ENCODE assay signal across 8 mouse cellular contexts in genomic region chr2:130697153-130697810, GRCm38 (mm10). TPM values are rescaled to one million over a fixed set of nuclear protein-coding genes. Genes with fewer than 3 reads are reported as not detected.
DNase-seq lines count a peak whose midpoint lies in the region; ATAC-seq and TF ChIP-seq lines count a peak whose summit lies in the region.

Gene Slc4a11, minus strand, starts transcription at chr2:130697519.

- no peak for TF ChIP-seq POLR2A in limb, embryonic 14.5 days (IDR thresholded peaks at IDR 0.05; ENCODE audit: borderline replicate concordance, extremely low read depth, insufficient read depth, insufficient read length)

- H3K9ac ChIP-seq in hindbrain, embryonic 14.5 days, result peak within 1 kb of the TSS; percentile 52
- peak within 1 kb of the TSS; percentile 56 for H3K9ac ChIP-seq in limb, embryonic 14.5 days (ENCODE audit: low read depth, low read length, severe bottlenecking)
- peak within 1 kb of the TSS; percentile 36; the same call in 1 of the 2 replicates for H3K9ac ChIP-seq in midbrain, embryonic 14.5 days (replicated peaks; ENCODE audit: low read length)

- peak; percentile 61; the same call in 1 of the 2 replicates for ATAC-seq in hindbrain, embryonic 14.5 days (ENCODE audit: low FRiP score)
- ATAC-seq in limb, embryonic 14.5 days (ENCODE audit: low FRiP score, low read depth), result peak; percentile 77
- peak; percentile 59 for ATAC-seq in midbrain, embryonic 14.5 days (ENCODE audit: low FRiP score, low TSS enrichment)

- H3K4me3 ChIP-seq in hindbrain, embryonic 14.5 days (replicated peaks; ENCODE audit: low read length), result peak within 1 kb of the TSS; percentile 50
- peak within 1 kb of the TSS; percentile 61 for H3K4me3 ChIP-seq in limb, embryonic 14.5 days (replicated peaks; ENCODE audit: low read length)
- peak within 1 kb of the TSS; percentile 40 for H3K4me3 ChIP-seq in midbrain, embryonic 14.5 days (replicated peaks; ENCODE audit: low read depth, low read length)

- H3K36me3 ChIP-seq in hindbrain, embryonic 14.5 days (replicated peaks; ENCODE audit: control insufficient read depth, insufficient read depth), result no peaks in the 10 kb centered on the region
- H3K36me3 ChIP-seq in limb, embryonic 14.5 days (ENCODE audit: control insufficient read depth, insufficient read depth, low read length), result no peaks in the 10 kb centered on the region
- H3K36me3 ChIP-seq in midbrain, embryonic 14.5 days (ENCODE audit: control insufficient read depth, insufficient read depth, low read length), result no peaks in the 10 kb centered on the region

- WGBS in hindbrain, embryonic 14.5 days, result under 1% methylated on average over 65 of the region's 65 CpGs
- 0% methylated on average over 39 of the region's 65 CpGs for WGBS in limb, embryonic 14.5 days
- under 1% methylated on average over 65 of the region's 65 CpGs for WGBS in midbrain, embryonic 14.5 days

- H3K27ac ChIP-seq in hindbrain, embryonic 14.5 days, result no peak within 1 kb of the TSS
- no peak within 1 kb of the TSS for H3K27ac ChIP-seq in limb, embryonic 14.5 days (replicated peaks; ENCODE audit: low read depth, low read length)
- no peak within 1 kb of the TSS for H3K27ac ChIP-seq in midbrain, embryonic 14.5 days (replicated peaks; ENCODE audit: low read depth, low read length)

- H3K4me2 ChIP-seq in hindbrain, embryonic 14.5 days (replicated peaks), result peak within 1 kb of the TSS; percentile 99
- H3K4me2 ChIP-seq in limb, embryonic 14.5 days (replicated peaks; ENCODE audit: low read depth, low read length, severe bottlenecking), result peak within 1 kb of the TSS; percentile 99
- H3K4me2 ChIP-seq in midbrain, embryonic 14.5 days (ENCODE audit: low read length), result peak within 1 kb of the TSS; percentile 94

- peaks cover 42% of the 10 kb centered on the region for H3K27me3 ChIP-seq in hindbrain, embryonic 14.5 days (ENCODE audit: control insufficient read depth, insufficient read depth, low read length)
- H3K27me3 ChIP-seq in limb, embryonic 14.5 days (ENCODE audit: control insufficient read depth, insufficient read depth, low read length), result peaks cover 26% of the 10 kb centered on the region
- peaks cover 30% of the 10 kb centered on the region for H3K27me3 ChIP-seq in midbrain, embryonic 14.5 days (ENCODE audit: control insufficient read depth, insufficient read depth, low read length)

- DNase-seq in MEL-GATA-1-ER (ENCODE audit: extremely low read depth, low read depth) (peak; percentile 44), adipocyte (ENCODE audit: low spot score) (no peak)
- DNase-seq in adrenal gland, postnatal 4 days (ENCODE audit: low spot score in 2 of 2), result peak; percentile 31
- DNase-seq in gastrocnemius, adult 18-20 months (ENCODE audit: low spot score), result peak; percentile 38
- DNase-seq in hindbrain, embryonic 14.5 days (ENCODE audit: low spot score), result peak; percentile 27
- peak; percentile 65 for DNase-seq in limb, embryonic 14.5 days (ENCODE audit: low spot score)
- DNase-seq in midbrain, embryonic 14.5 days, result peak; percentile 63
- DNase-seq in spleen, postnatal 4 days (ENCODE audit: low spot score in 2 of 2), result peak; percentile 54 to 73

- peaks cover 18% of the 10 kb centered on the region; the same call in 1 of the 2 replicates for H3K4me1 ChIP-seq in hindbrain, embryonic 14.5 days (replicated peaks; ENCODE audit: control insufficient read depth, insufficient read depth, low read length)
- H3K4me1 ChIP-seq in limb, embryonic 14.5 days (ENCODE audit: control insufficient read depth, insufficient read depth, low read length), result peaks cover 8% of the 10 kb centered on the region; the same call in 1 of the 2 replicates
- 0 out of 2 replicates have a peak, but pooled peaks cover 8% of the 10 kb centered on the region for H3K4me1 ChIP-seq in midbrain, embryonic 14.5 days (ENCODE audit: control insufficient read depth, insufficient read depth, low read length)

- H3K9me3 ChIP-seq in hindbrain, embryonic 14.5 days (ENCODE audit: control insufficient read depth, low read length), result no peaks in the 10 kb centered on the region
- H3K9me3 ChIP-seq in limb, embryonic 14.5 days (ENCODE audit: control insufficient read depth, low read length), result no peaks in the 10 kb centered on the region
- no peaks in the 10 kb centered on the region for H3K9me3 ChIP-seq in midbrain, embryonic 14.5 days (ENCODE audit: control insufficient read depth, low read length)

RNA-seq across cellular contexts. Expression of gene Slc4a11, which starts in this region (rescaled TPM):
- total RNA-seq in adrenal gland, postnatal 4 days (2021), result 1 to 10 TPM; 2.3 to 3.6 TPM
- total RNA-seq in gastrocnemius, adult 18-20 months (2021), result not detected
- polyA plus RNA-seq in hindbrain, embryonic 14.5 days (2014; fragmentation: Nextera tagmentation; extraction: Ambion mirVana), result 0.78 and 0.82 TPM in 2 replicates
- polyA plus RNA-seq in limb, embryonic 14.5 days (2012; rRNA removed), result 3.4 and 4.8 TPM in 2 replicates
- 1.9 and 2.0 TPM in 2 replicates for polyA plus RNA-seq in limb, embryonic 14.5 days (2014; fragmentation: Nextera tagmentation; extraction: Ambion mirVana)
- polyA plus RNA-seq in midbrain, embryonic 14.5 days (2014; fragmentation: Nextera tagmentation; extraction: Ambion mirVana), result 0.49 and 0.51 TPM in 2 replicates

Comparison
In these comparisons a context has a peak if more than half of its experiments do, and no peak if none do; other contexts are left out.
1. Peak in DNase-seq in gastrocnemius, adult 18-20 months; RNA of the gene not detected or under 1 TPM.
2. Peak in DNase-seq, ATAC-seq, H3K4me3 ChIP-seq, H3K9ac ChIP-seq and H3K4me2 ChIP-seq in hindbrain, embryonic 14.5 days; RNA of the gene not detected or under 1 TPM.
3. Peak in DNase-seq, ATAC-seq, H3K4me3 ChIP-seq, H3K9ac ChIP-seq and H3K4me2 ChIP-seq in midbrain, embryonic 14.5 days; RNA of the gene not detected or under 1 TPM.